Mouse (Mus musculus) hindbrain, embryonic 12.5 days (tissue): Measurements from ENCODE around the gene Gkn3. TPM values are rescaled to one million over a fixed set of nuclear protein-coding genes. Genes with fewer than 3 reads are reported as not detected.

Experiments
- ATAC-seq: fragments of 200-750 bp; cut with Nextera tagmentation; 2 replicates; pipeline ENCODE4 v1.8.0; 2017; ENCODE audit warnings: moderate TSS enrichment; ENCODE audit not compliant: low FRiP score
- H3K27ac ChIP-seq: fragments of 300-500 bp; sonication (generic); 2 replicates; pipeline ENCODE4 v1.5.1; 2016; ENCODE audit warnings: mild to moderate bottlenecking
- H3K27me3 ChIP-seq: fragments of 300-500 bp; sonication (generic); 2 replicates; pipeline ENCODE4 v1.6.1; 2016; ENCODE audit warnings: mild to moderate bottlenecking
- H3K36me3 ChIP-seq: fragments of 300-500 bp; sonication (generic); 2 replicates; pipeline ENCODE4 v1.6.1; 2016; ENCODE audit warnings: mild to moderate bottlenecking
- H3K4me1 ChIP-seq: fragments of 300-500 bp; sonication (generic); 2 replicates; pipeline ENCODE4 v1.6.1; 2016
- H3K4me2 ChIP-seq: fragments of 300-500 bp; sonication (generic); replicated peaks from 2 replicates; pipeline ENCODE4 v1.6.1; 2016; ENCODE audit warnings: mild to moderate bottlenecking
- H3K4me3 ChIP-seq: fragments of 300-500 bp; sonication (generic); 2 replicates; pipeline ENCODE4 v1.5.1; 2016; ENCODE audit warnings: mild to moderate bottlenecking
- H3K9ac ChIP-seq: fragments of 300-500 bp; sonication (generic); 2 replicates; pipeline ENCODE4 v1.6.1; 2016; ENCODE audit warnings: mild to moderate bottlenecking, moderate library complexity
- H3K9me3 ChIP-seq: fragments of 300-500 bp; sonication (generic); replicated peaks from 2 replicates; pipeline ENCODE4 v1.6.1; 2016; ENCODE audit warnings: mild to moderate bottlenecking
- WGBS: fragments of 180-500 bp; shearing (Covaris S2); methylation state at CpG from one replicate; pipeline ENCODE4 v1.1.7; 2016; 5-methylcytosine and 5-hydroxymethylcytosine counted together
- polyA plus RNA-seq: library from polyadenylated mRNA; unstranded; fragments of >200 nt; fragmentation: Nextera tagmentation; extraction: Ambion mirVana; gene quantifications from 2 replicates; pipeline ENCODE4 v1.2.1, GENCODE M21; 2016

Gene Gkn3
- 0.26 TPM in 1 of 2 replicates, not detected in the other for polyA plus RNA-seq

DNA sequence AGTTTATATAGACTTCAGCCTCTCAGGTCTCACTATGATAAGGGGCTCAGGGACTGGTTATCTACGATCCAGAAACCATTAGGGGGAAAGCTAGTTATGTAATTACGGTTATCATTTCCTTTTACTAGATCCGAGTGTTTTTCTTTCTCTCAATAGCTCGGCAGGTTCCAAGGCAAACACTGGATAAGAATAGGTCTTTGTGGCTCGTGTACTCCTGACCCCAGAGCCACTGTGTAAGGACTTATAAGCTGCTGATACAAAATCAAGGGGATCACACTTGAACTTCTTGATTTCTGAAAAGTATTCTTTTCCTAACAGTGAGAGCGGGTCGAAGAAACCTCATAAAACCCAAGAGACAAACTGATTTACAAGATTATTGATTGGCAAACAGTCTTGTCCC lies at the start of gene Gkn3:
Gkn3 (minus strand) TSS at position 59 of the 400 bp plus-strand sequence.
- no peak within 1 kb of the TSS for H3K9ac ChIP-seq
- no peaks in the 10 kb centered on the region for H3K9me3 ChIP-seq
- H3K36me3 ChIP-seq, result no peaks in the 10 kb centered on the region
- WGBS, result 64% methylated on average over 7 of the region's 7 CpGs
- H3K27me3 ChIP-seq, result no peaks in the 10 kb centered on the region
- no peak within 1 kb of the TSS for H3K27ac ChIP-seq
- H3K4me2 ChIP-seq, result no peak within 1 kb of the TSS
- peaks cover 9% of the 10 kb centered on the region for H3K4me1 ChIP-seq
- no peak for ATAC-seq
- H3K4me3 ChIP-seq, result no peak within 1 kb of the TSS

DNA sequence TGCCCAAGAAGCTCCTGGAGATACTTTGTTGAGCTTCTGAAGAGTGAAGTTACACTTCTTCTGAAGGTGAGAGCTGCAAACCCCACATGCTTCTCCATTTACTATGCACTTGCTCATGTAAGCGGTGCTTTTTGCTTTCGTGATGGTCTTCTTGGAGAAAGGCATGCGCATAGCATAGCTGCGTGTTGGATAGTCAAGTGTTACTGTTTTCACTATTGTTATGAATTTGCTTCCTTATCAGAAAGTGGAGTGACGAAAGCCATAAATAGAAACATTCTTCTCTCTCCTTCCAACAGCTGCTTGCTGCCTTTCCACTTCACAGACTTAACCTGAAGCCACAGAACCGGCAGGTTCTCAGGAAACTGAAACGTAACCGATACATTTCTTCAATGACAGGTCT lies 48.0 kb upstream of the Gkn3 start:
- no peak for ATAC-seq

DNA sequence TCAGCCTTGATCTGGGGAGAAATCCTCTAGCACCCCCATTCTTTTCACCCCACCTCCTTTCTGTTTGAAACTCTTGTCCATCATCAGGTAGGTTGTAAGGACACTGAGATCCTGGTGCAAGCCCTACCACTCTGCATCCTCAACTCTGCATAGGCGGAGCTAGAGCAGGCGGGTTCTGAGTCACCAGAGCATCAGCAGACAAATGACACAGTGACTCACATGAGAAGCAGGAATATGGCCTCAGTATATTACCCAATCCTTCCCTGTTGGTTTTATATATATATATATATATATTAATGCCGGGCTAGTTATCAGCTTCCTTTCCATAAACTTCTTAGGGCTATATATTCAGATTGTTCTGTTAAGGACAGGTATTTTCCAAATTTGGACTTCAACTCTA lies 47.1 kb upstream of the Gkn3 start:
- Histone ChIP-seq H3K9ac (no peak overlapping the region), H3K9me3 (no peaks in the 10 kb centered on the region), H3K27ac (no peak overlapping the region), H3K4me3 (no peak overlapping the region), H3K4me1 (no peaks in the 10 kb centered on the region), H3K27me3 (no peaks in the 10 kb centered on the region), H3K36me3 (no peaks in the 10 kb centered on the region), H3K4me2 (no peak overlapping the region)
- 94% methylated on average over 2 of the region's 3 CpGs for WGBS
- no peak for ATAC-seq

More for the DNA sequence above, 48.0 kb upstream of the Gkn3 start:
- no peaks in the 10 kb centered on the region for H3K36me3 ChIP-seq
- 86% methylated on average over 8 of the region's 8 CpGs for WGBS
- no peak overlapping the region for H3K27ac ChIP-seq
- no peaks in the 10 kb centered on the region for H3K9me3 ChIP-seq
- H3K27me3 ChIP-seq, result no peaks in the 10 kb centered on the region
- no peak overlapping the region for H3K4me2 ChIP-seq
- no peak overlapping the region for H3K4me3 ChIP-seq
- no peak overlapping the region for H3K9ac ChIP-seq
- no peaks in the 10 kb centered on the region for H3K4me1 ChIP-seq

DNA sequence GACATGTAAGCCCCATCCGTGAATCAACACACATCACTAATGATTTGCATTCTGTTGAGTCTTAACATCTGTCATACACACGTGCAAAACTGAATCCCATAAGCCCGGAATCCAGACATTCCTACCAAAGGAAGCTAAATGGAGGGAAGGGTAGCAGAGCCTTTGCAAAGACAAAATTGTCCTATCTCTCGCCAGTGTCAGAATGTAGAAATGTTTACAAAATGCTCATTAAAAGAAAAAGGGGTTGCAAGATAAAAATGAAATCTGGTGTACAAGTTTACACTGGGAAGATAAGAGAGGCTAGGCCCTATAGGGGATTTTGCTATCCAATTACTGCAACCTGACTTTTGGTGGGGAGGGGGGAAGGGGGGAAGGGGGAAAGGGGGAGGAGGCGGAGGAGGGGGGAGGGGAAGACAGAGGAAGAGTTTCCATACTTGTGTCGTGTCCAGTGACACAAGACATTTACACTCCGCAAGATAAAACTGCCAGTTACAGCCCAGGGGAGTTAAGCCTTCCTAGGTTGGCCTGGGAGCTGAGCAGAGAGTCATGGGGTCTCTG lies 39.8 kb upstream of the Gkn3 start, which contains the start of gene Bmp10:
Bmp10 (plus strand) TSS at position 508 of the 558 bp plus-strand sequence.
- no peak for ATAC-seq
- Histone ChIP-seq H3K36me3 (no peaks in the 10 kb centered on the region), H3K9ac (no peak within 1 kb of the TSS), H3K27ac (no peak within 1 kb of the TSS), H3K4me1 (no peaks in the 10 kb centered on the region), H3K4me2 (no peak within 1 kb of the TSS), H3K9me3 (no peaks in the 10 kb centered on the region), H3K27me3 (no peaks in the 10 kb centered on the region), H3K4me3 (no peak within 1 kb of the TSS)
- WGBS, result 82% methylated on average over 7 of the region's 7 CpGs

DNA sequence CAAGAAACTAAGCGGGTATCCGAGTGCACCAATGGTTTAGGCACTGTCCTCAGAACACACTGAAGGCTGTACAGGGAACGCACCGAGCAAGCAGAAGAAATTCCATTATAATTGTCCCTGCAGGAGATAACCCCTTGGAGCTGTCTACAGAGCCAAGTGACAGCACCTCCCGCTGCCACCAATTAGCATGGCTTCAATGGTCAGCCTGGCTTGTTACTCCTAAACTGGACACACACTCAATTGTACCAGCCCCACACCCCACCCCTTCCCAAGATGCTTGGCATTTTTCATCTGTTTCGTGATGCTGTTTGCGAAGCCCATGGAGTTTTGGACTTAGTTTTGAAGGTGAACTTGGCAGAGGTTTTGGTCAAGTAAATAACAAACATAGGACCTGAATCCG lies 38.9 kb upstream of the Gkn3 start:
- Histone ChIP-seq H3K27me3 (no peaks in the 10 kb centered on the region), H3K9me3 (no peaks in the 10 kb centered on the region), H3K36me3 (no peaks in the 10 kb centered on the region), H3K27ac (no peak overlapping the region), H3K9ac (no peak overlapping the region), H3K4me3 (no peak overlapping the region), H3K4me2 (no peak overlapping the region), H3K4me1 (no peaks in the 10 kb centered on the region)
- WGBS, result 57% methylated on average over 8 of the region's 8 CpGs
- ATAC-seq, result no peak

DNA sequence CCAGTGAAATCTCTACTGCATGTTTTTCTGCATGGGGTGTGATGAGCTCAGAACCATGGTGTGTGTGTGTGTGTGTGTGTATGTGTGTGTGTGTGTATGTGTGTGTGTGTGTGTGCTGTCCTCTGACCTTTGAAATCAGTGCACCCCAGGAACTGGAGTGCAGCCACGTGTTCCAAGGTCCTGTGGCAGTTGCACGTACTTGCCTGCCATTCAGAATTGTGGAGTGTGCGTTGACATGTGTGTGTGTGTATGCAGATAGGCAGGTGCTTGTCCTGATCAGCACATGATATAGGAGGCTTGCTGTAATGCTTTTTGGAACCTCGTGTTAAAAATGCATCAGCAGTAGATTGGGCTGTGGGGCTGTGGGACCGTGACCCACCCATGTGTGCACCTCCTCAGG lies 38.2 kb upstream of the Gkn3 start:
- ATAC-seq, result no peak
- H3K4me1 ChIP-seq, result no peaks in the 10 kb centered on the region
- H3K36me3 ChIP-seq, result no peaks in the 10 kb centered on the region
- no peaks in the 10 kb centered on the region for H3K27me3 ChIP-seq
- no peak overlapping the region for H3K4me3 ChIP-seq
- H3K9ac ChIP-seq, result no peak overlapping the region
- WGBS, result 83% methylated on average over 5 of the region's 5 CpGs
- no peak overlapping the region for H3K4me2 ChIP-seq
- no peaks in the 10 kb centered on the region for H3K9me3 ChIP-seq
- no peak overlapping the region for H3K27ac ChIP-seq

DNA sequence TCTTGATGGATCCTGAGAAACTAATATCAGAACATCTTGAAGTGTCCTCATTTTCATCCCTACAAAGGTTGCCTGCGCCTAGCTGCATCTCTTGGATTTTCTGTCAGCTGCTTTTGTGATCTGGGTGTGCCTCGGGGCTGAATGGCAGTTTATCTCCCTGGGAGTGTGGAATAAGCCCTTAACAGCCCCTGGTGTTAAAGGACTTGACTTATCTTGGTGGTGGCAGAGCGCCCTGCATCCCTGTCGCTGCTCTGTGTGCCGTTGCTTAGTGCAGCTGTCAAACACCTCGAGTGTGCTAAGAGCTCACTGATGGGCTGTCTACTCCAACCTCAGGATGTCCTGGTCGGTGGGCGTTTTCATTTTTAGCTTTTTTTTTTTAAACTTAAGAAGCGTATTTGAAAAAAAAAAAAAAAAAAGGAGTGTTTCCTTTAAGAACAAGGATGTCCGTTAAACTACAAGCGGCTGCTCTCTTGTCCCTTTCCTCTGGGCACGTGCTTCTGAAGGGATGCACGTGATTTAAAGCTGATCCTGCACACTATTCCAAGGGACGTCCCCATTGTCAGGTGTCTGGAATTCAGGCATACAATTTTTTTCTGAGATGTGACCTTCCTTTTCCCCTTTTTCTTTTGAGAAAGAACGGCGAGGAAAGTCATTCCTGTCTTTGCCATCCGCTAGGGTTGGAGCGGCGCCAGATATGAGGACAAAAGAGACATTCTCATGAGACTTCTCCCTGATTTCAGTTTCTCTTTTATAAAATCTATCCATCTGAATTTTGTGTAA lies 35.5 kb upstream of the Gkn3 start:
- H3K36me3 ChIP-seq, result no peaks in the 10 kb centered on the region
- no peak for ATAC-seq
- H3K9ac ChIP-seq, result no peak overlapping the region
- H3K27me3 ChIP-seq, result no peaks in the 10 kb centered on the region
- H3K9me3 ChIP-seq, result no peaks in the 10 kb centered on the region
- H3K4me1 ChIP-seq, result no peaks in the 10 kb centered on the region
- H3K4me3 ChIP-seq, result no peak overlapping the region
- H3K27ac ChIP-seq, result no peak overlapping the region
- no peak overlapping the region for H3K4me2 ChIP-seq
- 69% methylated on average over 19 of the region's 19 CpGs for WGBS

DNA sequence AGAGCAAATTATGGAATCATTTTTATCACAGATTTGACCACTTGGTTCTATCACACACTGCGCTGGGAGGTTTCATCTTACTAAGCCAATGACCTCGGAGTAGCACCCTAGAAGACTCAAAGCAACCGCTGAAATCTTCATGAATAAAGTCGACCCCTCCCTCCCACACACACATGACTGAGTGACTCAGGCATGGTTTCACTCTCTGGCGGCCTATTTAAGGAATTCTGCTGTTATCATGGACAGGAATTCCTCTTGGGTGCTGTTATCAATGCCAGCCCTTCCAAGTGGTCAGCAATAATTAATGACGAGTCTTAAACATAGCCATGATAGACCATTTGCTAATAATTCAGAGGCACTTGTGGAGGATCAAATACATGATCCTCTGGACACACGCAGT lies 33.6 kb upstream of the Gkn3 start:
- no peaks in the 10 kb centered on the region for H3K9me3 ChIP-seq
- no peak overlapping the region for H3K27ac ChIP-seq
- H3K4me3 ChIP-seq, result no peak overlapping the region
- no peak for ATAC-seq
- H3K4me1 ChIP-seq, result no peaks in the 10 kb centered on the region
- no peaks in the 10 kb centered on the region for H3K36me3 ChIP-seq
- no peak overlapping the region for H3K4me2 ChIP-seq
- H3K27me3 ChIP-seq, result no peaks in the 10 kb centered on the region
- WGBS, result 82% methylated on average over 7 of the region's 7 CpGs
- H3K9ac ChIP-seq, result no peak overlapping the region

DNA sequence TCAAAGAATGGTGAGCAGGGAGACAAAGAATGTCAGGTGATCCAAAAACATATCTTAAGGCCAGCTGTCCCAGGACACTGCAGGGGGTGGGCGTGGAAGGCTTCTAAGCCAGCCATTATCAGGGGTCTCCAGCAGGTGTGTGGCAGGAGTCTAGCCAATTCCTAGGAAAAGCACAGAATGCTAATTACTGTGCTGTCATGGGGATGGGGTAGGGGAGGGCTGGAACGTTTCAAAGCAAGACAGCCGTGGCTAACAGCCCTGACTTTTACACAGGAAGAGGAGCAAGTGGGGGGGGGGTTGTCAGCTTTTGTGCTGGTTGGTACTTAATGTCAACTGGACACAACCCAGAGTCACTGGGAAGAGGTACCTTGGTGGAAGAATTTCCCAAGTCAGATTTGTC lies 23.3 kb upstream of the Gkn3 start:
- H3K27me3 ChIP-seq, result no peaks in the 10 kb centered on the region
- no peaks in the 10 kb centered on the region for H3K9me3 ChIP-seq
- 0 out of 2 replicates have a peak, but pooled peaks cover 4% of the 10 kb centered on the region for H3K4me1 ChIP-seq
- no peak overlapping the region for H3K4me2 ChIP-seq
- no peak overlapping the region for H3K9ac ChIP-seq
- 0 out of 2 replicates have a peak, but pooled peaks have one; percentile 43 for ATAC-seq
- no peak overlapping the region for H3K27ac ChIP-seq
- no peaks in the 10 kb centered on the region for H3K36me3 ChIP-seq
- 33% methylated on average over 3 of the region's 3 CpGs for WGBS
- H3K4me3 ChIP-seq, result no peak overlapping the region

DNA sequence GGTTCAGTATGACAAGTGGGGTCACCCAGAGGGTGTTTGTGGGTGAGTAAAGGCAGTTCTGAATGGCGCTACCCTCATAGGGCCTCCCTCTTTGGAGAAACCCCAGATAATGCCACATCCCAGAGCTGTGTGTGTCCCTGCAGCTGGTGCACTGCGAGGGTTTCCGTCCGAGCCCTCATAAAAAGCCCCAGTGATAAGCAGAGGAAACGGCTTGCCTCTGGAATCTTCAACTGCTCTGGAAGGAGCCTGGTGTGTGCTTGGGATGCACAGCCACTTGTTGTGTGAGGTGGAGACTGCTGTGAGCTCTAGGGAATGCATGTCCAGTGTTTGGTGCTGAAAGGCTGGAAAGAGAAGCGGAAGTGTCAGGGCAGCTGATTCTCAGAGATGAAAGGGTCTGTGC lies 12.7 kb upstream of the Gkn3 start:
- H3K27ac ChIP-seq, result no peak overlapping the region
- H3K4me1 ChIP-seq, result 0 out of 2 replicates have a peak, but pooled peaks cover 4% of the 10 kb centered on the region
- H3K4me2 ChIP-seq, result no peak overlapping the region
- H3K4me3 ChIP-seq, result no peak overlapping the region
- H3K9me3 ChIP-seq, result no peaks in the 10 kb centered on the region
- no peaks in the 10 kb centered on the region for H3K36me3 ChIP-seq
- H3K27me3 ChIP-seq, result no peaks in the 10 kb centered on the region
- ATAC-seq, result no peak
- no peak overlapping the region for H3K9ac ChIP-seq
- WGBS, result 80% methylated on average over 6 of the region's 6 CpGs

DNA sequence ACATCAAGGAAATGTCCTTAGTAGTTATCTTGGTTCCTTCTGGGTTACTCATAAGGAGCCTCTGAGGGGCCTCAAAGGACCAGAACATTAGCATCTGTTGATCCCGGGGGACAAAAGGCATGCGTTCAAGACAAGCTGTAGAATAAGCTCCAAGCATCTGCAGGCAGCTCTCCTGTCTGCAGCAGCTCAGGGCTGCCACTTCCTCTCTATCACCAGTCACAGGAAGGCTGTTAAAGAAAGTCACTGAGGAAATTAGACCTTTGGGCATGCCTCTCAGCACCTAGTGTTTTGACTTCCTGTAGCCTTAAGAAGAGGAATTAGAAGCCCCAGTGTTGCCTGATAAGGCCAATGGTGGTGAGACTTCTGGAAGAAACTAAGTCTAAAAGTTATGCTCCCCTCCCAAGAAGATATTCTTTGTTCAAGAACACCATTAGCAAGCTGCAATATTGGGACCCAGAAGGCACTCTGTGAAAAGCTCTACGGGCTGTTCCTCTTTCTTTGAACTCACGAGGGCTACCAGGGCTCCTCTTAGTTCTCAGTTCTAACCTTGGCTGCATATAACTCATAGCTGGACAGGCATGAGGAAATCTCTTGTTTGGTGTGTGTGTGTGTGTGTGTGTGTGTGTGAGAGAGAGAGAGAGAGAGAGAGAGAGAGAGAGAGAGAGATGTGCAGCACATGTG lies 11.3 kb upstream of the Gkn3 start:
- no peaks in the 10 kb centered on the region for H3K36me3 ChIP-seq
- no peak overlapping the region for H3K27ac ChIP-seq
- 64% methylated on average over 4 of the region's 4 CpGs for WGBS
- no peaks in the 10 kb centered on the region for H3K27me3 ChIP-seq
- H3K4me1 ChIP-seq, result 0 out of 2 replicates have a peak, but pooled peaks cover 4% of the 10 kb centered on the region
- H3K4me3 ChIP-seq, result no peak overlapping the region
- ATAC-seq, result no peak
- no peak overlapping the region for H3K9ac ChIP-seq
- no peak overlapping the region for H3K4me2 ChIP-seq
- H3K9me3 ChIP-seq, result no peaks in the 10 kb centered on the region

DNA sequence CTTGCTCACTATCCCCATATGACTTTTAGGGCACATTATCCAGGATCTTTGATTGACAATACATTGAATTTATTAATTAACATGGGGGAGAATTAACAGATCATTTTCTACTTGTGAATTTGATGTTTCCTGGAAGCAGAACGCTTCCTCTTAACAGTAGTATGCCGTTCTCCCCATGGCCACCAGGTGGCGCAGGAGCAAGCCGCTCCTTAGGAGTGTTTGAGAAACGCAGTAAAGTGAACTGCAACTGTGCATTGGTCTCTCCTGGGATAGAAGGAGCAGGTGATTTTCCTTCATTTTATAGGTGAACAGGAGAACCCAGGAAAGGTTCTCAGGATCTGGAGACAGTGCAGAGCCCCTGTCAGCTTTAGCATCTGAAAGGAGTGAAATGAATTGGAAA lies 10.4 kb upstream of the Gkn3 start:
- Histone ChIP-seq H3K4me2 (no peak overlapping the region), H3K36me3 (no peaks in the 10 kb centered on the region), H3K4me1 (0 out of 2 replicates have a peak, but pooled peaks cover 4% of the 10 kb centered on the region), H3K27ac (no peak overlapping the region), H3K9ac (no peak overlapping the region), H3K27me3 (no peaks in the 10 kb centered on the region), H3K9me3 (no peaks in the 10 kb centered on the region), H3K4me3 (no peak overlapping the region)
- WGBS, result 3% methylated on average over 5 of the region's 5 CpGs
- ATAC-seq, result no peak
